Mouse (Mus musculus): Measurements from ENCODE around the gene Eef1akmt4. TPM values are rescaled to one million over a fixed set of nuclear protein-coding genes. Genes with fewer than 3 reads are reported as not detected.
"Not testable (repeated sequence)": the region's sequence is repeated elsewhere in the genome, so short reads cannot be mapped to it uniquely, and the experiment has no call there.

Eef1akmt4 gene
- polyA plus RNA-seq, 1 experiment: 4.2 TPM

- TF ChIP-seq GATA1 (IDR thresholded peaks at IDR 0.05; ENCODE audit: low read length): no peak
Observed at GRCm38 (mm10) chr16:20651947-20652310, 40.5 kb downstream of the Eef1akmt4 start.

DNA sequence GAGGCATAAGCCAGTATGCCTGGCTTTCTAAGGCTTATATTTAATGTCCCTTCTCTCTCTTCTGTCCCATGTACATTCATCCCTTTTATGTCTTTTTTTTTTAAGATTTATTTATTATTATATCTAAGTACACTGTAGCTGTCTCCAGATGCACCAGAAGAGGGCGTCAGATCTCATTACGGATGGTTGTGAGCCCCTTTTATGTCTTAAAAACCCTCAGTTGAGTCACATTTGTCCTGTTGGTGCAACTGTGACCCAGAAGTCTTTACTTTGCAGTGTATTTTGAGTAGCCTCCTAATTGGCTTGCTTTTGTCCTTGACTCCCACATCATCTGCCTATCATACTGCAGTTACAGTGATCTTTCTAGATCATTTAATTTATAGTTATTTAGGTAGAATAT, 41.9 kb downstream of the Eef1akmt4 start:
- no peak for TF ChIP-seq GATA1 (IDR thresholded peaks at IDR 0.05; ENCODE audit: low read length)

GRCm38 (mm10) chr16:20657661-20658060, 46.3 kb downstream of the Eef1akmt4 start:
- no peak for TF ChIP-seq GATA1 (IDR thresholded peaks at IDR 0.05; ENCODE audit: low read length)

DNA sequence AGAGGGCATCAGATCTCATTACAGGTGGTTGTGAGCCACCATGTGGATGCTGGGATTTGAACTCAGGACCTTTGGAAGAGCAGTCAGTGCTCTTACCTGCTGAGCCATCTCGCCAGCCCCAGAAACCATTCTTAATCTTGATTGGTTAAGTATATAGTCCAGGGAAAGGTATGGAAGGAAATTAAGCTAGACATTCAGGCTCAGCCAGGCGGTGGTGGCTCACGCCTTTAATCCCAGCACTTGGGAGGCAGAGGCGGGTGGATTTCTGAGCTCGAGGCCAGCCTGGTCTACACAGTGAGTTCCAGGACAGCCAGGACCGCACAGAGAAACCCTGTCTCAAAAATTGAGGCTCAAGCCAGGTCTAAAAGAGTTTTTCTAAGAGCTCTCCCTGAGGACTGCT, 56.6 kb downstream of the Eef1akmt4 start, which contains the start of gene Eif4g1:
Gene Eif4g1, plus strand, starts transcription at position 301 of the 400 bp plus-strand sequence.
- TF ChIP-seq GATA1 (IDR thresholded peaks at IDR 0.05; ENCODE audit: low read length): not testable (repeated sequence)

Other genes with a start within 250 kb of the Eef1akmt4 start
- gene Abcc5, start 185.2 kb upstream of the Eef1akmt4 start, polyA plus RNA-seq (2012): 5.3 and 6.1 TPM in 2 replicates
- 37.0 and 41.0 TPM in 2 replicates for gene Eif2b5, start 112.8 kb upstream of the Eef1akmt4 start, polyA plus RNA-seq (2012)
- 27.3 and 29.1 TPM in 2 replicates for gene Dvl3, start 94.6 kb upstream of the Eef1akmt4 start, polyA plus RNA-seq (2012)
- 66.4 and 77.9 TPM in 2 replicates for gene Ap2m1, start 76.1 kb upstream of the Eef1akmt4 start, polyA plus RNA-seq (2012)
- 31.7 and 40.6 TPM in 2 replicates for gene Abcf3, start 63.0 kb upstream of the Eef1akmt4 start, polyA plus RNA-seq (2012)
- gene Vwa5b2, start 22.1 kb upstream of the Eef1akmt4 start, polyA plus RNA-seq (2012): 0.06 and 0.13 TPM in 2 replicates
- gene Gm49333, start within 50 bp of the Eef1akmt4 start, polyA plus RNA-seq (2012): not detected in 2 replicates
- gene Alg3, start 142 bp downstream of the Eef1akmt4 start, polyA plus RNA-seq (2012): 11.5 and 15.2 TPM in 2 replicates
- 0.71 and 0.84 TPM in 2 replicates for gene Camk2n2, start 9.7 kb downstream of the Eef1akmt4 start, polyA plus RNA-seq (2012)
- not detected in 2 replicates for gene Ece2, start 18.2 kb downstream of the Eef1akmt4 start, polyA plus RNA-seq (2012)
- gene Psmd2, start 40.1 kb downstream of the Eef1akmt4 start, polyA plus RNA-seq (2012): 341 and 527 TPM in 2 replicates
- gene Eif4g1, start 56.7 kb downstream of the Eef1akmt4 start, polyA plus RNA-seq (2012): 1,202 and 1,405 TPM in 2 replicates
- gene Fam131a, start 81.6 kb downstream of the Eef1akmt4 start, polyA plus RNA-seq (2012): 8.3 and 10.6 TPM in 2 replicates
- 3.3 and 6.9 TPM in 2 replicates for gene Polr2h, start 106.1 kb downstream of the Eef1akmt4 start, polyA plus RNA-seq (2012)
- 20.2 and 45.4 TPM in 2 replicates for gene Clcn2, start 106.2 kb downstream of the Eef1akmt4 start, polyA plus RNA-seq (2012)
- gene Chrd, start 121.5 kb downstream of the Eef1akmt4 start, polyA plus RNA-seq (2012): not detected in 2 replicates
- gene Thpo, start 122.9 kb downstream of the Eef1akmt4 start, polyA plus RNA-seq (2012): not detected in 2 replicates

All from G1E-ER4 (cell line).